Mouse (Mus musculus): ENCODE measurements at regions not wholly inside any gene's neighbourhood (a gene's known extent, or its start where the extent isn't known, plus 50 kb on each side); places are given as distances from the start of the nearest gene placed in this dataset.

DNA sequence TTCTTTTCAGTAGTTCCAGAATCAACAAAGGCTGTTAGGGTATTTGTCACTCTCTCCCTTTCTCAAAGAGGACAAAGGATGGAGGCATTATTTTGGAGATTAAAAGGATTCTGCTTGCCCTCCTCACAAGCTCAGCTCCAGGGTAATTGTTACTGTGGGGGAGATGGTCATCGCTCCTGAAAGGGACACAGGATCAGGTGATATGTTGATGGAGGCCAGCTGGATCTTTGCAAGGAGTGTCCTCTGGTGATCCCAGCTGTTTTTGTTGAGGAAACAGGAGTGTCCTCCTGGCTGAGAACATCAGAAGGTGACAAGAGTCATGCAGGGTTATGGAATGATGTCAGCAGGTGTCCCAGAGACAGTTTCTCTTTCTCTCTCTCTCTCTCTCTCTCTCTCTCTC is 119.7 kb downstream of the Cd83 start:
- no peak for TF ChIP-seq CTCF (IDR thresholded peaks at IDR 0.05; ENCODE audit: low read depth)
- TF ChIP-seq EP300 (optimal IDR thresholded peaks at IDR 0.05): no peak

Measured in stomach, postnatal 0 days (tissue).